Mouse (Mus musculus) layer of hippocampus, adult 6 months (tissue): Measurements from ENCODE around the gene Kcnk1. TPM values are rescaled to one million over a fixed set of nuclear protein-coding genes. Genes with fewer than 3 reads are reported as not detected.

Experiments used
- long read RNA-seq, 2 experiments: library from polyadenylated mRNA; unstranded; transcript quantifications; one replicate each; pipeline ENCODE4 v2.0.0; 2019 to 2020
- polyA plus RNA-seq: library from polyadenylated mRNA; unstranded; fragments of <200 nt; fragmentation: Nextera tagmentation; gene quantifications from 2 replicates; pipeline ENCODE4 v1.2.3, GENCODE M21; 2021

Kcnk1 gene
- 122 and 125 TPM in 2 replicates for polyA plus RNA-seq
- long read RNA-seq, experiment 1, transcript Kcnk1-201 (3 exons, 2,235 nt) = major isoform, 283 of 303 reads
- long read RNA-seq, experiment 1, partial matches to known transcripts = 12 of 303 reads
- long read RNA-seq, experiment 1, other reads (novel, unspliced or antisense) = 4 of 303 reads
- long read RNA-seq, experiment 2, transcript Kcnk1-202 (4 exons, 1,309 nt) = minor isoform, 17 of 898 reads
- long read RNA-seq, experiment 2, transcript Kcnk1-201 (3 exons, 2,235 nt) = major isoform, 857 of 898 reads
- long read RNA-seq, experiment 2, partial matches to known transcripts = 1 of 898 reads
- long read RNA-seq, experiment 2, other reads (novel, unspliced or antisense) = 23 of 898 reads

GRCm38 (mm10) chr8:125995101-125995986, at the start of gene Kcnk1:
TSS of gene Kcnk1 (plus strand) at chr8:125995170.

Other genes starting within 250 kb of the Kcnk1 start
- gene Pcnx2, start 96.9 kb upstream of the Kcnk1 start, polyA plus RNA-seq = 21.8 and 26.9 TPM in 2 replicates
- gene Map3k21, start 84.7 kb upstream of the Kcnk1 start, polyA plus RNA-seq = 0.38 and 0.43 TPM in 2 replicates